Mouse (Mus musculus) MEL-GATA-1-ER (cell line): ENCODE data around the gene Ang4.
"Not testable (repeated sequence)": the region's sequence is repeated elsewhere in the genome, so short reads cannot be mapped to it uniquely, and the experiment has no call there.

Experiments
- DNase-seq: peaks from one replicate; pipeline ENCODE4 v3.0.0-alpha.2; 2012; ENCODE audit warnings: low read depth; ENCODE audit errors: extremely low read depth

The Ang4 gene

DNA sequence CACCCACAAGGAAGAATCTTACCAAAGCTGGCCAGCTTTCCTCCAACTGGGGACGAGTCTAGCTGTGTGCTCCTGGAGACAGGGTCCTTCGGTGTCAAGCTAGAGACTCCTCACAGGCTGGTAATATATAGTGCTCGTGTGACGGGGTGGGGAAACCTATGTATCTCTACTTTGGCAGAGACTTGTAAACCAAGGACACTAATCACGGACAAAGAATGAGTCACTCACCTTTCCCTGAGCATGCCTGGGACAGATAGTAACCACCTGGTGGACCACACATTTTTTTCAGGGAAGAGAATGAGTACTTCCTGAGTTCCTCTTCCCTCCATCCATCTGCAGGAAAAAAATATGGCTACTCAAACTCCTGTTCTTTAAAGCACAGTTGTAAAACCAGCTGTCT lies at the start of gene Ang4:
Gene Ang4 (minus strand): TSS at position 101 of the 400 bp plus-strand sequence.
- DNase-seq, result no peak

DNA sequence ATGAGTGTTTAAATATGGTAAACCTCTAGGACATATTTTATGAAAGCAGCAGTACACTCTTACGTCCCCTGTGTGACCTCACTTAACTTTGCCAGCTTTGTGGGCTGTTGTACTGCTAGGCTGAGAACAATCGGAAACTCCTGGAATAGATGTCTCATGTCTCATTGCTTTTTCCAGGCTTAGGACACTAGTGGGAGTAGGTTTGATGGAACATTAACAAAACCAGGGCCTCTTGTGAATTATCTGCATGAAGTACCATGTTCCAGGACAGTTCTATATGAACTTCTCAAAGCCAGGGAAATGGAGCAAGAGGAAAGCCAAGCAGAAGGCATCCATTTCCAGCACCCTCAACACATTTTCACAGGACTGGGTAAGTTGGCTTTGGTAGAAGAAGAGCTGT lies 26.4 kb upstream of the Ang4 start, which contains the start of gene AY358078:
Gene AY358078 (plus strand): TSS at position 301 of the 400 bp plus-strand sequence.
- no peak for DNase-seq

DNA sequence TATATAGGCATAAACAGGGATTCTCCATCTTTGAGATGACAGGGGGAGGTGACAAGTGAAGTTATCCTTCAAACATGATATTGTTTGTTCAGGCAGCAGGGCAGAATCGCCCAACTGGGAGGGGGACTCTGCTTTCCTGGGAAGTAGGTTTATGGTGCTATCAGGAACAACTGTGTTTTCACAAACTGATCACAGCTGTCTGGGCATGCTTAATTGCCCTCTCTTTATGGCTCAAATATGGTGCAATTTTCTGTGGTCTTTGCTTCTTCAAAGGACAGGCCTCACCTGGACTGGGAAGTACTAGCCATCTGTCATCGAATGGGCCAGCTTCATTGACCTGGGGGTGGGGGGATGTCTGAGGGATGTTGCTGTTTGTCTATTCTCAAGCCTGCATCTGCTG lies 20.7 kb upstream of the Ang4 start:
- DNase-seq, result no peak

DNA sequence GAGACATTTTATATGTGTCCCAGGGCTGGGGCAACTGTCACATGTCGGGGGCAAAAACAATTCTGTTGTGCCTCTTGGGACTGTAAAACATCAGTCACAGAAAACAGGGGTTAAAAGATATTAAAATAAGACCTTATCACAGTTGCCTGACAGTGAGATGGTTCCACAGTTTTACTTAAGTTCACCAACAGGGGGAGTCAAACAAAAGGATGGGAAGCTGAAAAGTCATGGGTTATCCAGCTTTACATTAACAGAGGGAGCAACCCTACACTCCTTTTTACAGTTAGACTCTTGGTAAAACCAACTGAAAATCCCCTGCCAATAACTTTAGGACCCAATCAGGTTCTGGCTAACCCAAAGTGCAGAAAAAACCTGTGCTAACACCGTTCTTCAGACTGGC lies 15.8 kb upstream of the Ang4 start:
- peak; percentile 9 for DNase-seq

DNA sequence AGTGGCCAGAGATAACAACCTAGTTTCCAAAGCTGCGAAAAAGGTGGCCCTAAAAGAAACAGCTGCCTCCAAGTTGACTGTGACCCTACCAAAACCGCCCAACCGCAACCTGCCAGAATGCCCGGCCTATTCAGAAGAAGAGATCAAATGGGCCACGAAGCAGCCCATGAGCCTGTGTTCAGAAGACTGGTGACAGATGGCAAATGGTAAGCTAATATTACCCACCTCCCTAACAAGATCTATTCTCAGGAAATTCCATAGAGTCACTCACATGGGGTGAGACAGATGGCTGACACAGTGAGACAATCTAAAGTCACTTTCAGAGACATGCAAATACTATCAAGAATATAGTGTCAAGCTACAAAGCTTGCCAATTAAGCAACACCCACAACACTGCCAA lies 13.7 kb upstream of the Ang4 start:
- DNase-seq, result no peak

DNA sequence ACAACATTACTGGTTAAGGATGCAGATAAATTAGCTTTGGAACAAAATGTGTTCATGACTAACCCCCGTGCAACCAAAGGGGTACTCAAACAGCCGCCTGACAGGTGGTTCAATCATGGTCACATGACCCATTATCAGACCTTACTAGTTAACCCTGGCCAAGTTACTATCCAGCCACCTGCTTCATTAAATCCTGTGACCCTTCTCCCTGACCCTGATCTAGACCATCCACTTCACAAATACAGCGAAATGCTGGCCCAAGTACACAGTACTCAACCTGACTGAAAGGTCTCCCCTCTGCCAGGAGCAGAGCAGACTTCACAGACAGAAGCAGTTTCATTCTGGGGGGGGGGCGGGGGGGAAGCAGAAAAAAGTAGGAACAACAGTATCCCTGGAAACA lies 12.9 kb upstream of the Ang4 start:
- DNase-seq, result no peak

DNA sequence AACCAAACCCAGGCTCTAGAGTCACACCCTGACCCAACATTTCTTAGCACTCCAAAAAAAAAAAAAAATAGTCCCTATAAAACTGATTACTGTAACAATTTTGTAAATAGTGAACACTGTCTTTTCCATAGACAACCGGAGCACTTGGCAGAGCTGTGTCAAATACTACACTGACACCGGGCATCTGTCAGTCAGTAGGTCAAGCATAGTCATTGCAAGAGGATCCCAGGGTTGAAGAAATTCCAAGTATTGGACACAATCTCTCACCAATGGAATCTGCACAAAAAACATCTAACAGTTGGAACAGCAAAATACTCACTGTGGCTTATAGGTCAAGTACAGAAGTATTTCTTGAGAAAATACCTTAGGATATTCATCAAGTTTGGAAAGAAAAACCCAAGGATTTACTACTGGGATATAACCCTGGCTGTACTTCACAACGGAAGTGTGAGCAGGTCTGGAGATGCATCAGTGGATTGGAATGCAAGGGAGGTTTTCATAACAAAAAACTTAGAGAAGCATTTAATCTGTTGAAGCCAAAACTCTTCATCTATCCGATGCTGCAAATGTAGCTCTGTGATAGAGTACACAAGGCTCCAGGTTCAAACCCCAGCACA lies 5.6 kb upstream of the Ang4 start:
- no peak for DNase-seq

DNA sequence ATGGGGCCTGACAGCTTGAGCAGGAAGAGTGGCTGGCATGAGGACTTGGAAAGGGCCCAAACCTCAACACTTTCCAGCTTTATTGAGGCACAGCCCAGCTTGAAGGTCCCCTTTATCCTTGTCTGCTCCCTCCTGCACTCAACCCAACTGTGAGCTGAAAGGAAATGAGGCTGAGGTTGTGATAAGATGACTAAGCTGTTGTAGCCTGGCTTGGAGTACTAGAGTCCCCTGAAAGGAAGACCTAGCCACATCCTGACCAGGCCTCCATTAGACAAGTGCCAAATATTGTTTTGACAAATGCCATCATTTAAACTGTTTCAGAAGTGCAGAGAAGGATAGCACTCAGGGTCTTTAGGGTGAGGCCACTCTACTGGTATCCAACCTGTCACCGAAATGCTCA lies 4.4 kb upstream of the Ang4 start:
- no peak for DNase-seq

DNA sequence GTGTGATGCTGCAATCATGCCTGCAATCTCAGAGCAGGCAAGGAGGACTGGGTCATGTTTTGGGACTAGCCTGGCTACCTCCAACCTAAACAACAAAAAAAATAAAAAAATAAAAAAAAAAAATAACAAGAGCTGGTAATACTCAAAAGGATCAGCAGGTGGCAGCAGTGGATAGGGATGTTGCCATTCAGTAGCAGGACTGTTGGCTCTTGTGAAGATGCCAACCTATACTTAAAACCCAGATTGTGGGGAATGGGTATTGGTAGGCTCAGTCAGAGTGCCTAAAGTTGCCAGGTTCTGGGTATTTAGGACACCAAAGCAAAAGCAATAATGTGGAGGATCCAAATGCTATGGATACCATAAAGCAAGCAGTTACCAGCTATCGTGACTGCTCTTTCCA lies 2.0 kb downstream of the Ang4 start:
- not testable (repeated sequence) for DNase-seq

DNA sequence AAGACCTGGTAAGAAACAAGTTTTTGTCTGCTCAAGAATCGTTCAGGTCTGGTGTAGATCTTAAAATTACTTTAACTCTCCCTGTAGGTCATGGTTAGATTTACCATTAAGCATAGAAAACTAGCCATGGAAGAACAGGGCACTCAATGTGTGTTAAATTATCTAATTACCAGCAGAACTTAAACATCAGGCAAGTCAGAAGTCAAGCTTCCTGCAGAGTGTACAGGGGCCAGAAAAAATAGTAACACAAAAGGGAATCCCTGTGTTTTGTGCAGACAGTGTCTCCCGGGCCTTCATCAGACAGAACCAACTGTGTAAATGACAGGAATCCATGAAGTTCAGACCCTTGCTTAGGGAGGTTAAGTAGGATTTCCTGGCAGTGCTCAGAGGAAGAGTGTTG lies 17.4 kb downstream of the Ang4 start:
- no peak for DNase-seq

DNA sequence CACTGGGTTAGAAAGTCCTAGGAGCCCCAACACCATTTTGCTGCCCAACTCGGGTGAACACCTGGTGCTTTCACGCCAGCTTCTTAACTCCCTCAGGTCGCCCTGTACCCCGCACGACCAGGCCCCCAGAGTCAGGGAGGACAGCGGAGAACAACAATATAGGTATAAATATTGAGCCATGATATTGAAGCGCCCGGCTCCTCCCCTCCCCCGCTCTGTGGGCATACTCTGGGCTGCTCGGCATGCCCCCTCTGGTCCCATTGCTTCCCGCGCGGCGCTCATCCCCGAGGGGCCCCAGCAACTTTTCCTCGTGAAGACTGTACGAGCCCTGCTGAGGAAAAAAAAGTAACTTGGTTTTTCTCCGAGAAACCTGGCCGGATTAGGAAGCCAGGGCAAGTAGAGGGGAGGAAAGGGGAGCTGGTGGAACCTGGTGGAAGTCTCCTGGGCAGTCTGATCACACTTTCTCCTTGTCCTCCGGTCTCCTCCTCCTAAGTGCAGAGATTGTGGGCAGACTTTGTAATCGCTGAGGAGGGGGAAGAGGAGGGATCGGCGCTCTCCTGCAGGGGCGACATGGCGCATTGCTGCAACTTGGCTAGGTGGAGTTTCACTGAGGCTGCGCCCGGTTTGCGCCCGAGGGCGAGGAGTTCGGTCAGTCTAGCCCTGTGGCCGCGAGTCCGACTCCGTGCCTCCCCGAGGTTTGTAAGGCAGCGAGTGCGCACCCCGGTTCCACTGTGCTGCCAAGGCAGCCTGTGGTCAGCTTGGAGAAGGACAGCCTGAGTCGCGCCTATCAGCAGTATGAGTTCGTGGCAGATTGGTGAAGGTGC lies 32.8 kb downstream of the Ang4 start:
- no peak for DNase-seq

DNA sequence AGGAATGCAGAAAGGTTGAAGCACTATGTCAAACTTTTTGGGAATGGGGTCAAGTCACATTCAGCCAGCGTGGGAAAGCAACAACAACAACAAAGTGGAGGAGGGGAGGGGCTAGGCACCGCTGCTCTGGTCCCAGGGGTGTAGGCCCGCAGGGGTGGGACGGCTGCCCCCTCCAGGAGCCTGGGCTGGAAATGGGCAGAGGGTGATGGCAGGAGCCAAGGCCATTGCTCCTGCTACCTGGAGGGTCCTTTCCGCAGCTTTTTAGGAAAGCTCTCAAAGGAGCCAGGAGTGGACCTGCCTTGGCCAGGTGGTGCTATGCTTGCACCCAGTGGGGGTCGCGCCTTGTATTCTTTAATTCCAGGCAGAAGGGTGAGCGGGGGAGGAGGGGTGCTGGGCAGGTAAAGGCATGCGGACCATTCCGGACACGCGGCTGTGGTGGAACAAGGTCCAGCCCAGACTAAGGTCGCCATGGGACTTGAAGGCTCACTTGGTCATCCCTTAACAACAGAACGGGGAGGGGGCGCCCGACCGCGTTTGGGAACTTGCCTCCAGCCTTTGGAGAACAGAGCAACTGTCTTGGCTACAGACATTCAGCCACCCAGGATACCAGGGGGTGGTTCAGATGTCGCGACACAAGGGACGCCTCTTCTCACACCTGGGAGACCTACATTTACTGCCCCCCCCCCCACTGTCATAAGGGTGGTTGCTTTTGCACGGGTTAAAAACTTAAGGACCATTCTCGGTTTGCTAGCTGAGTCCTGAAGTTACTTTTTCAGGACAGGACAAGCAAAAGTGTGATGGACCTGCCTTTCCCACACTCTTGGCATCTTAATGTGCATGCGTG lies 34.0 kb downstream of the Ang4 start:
- DNase-seq, result no peak

DNA sequence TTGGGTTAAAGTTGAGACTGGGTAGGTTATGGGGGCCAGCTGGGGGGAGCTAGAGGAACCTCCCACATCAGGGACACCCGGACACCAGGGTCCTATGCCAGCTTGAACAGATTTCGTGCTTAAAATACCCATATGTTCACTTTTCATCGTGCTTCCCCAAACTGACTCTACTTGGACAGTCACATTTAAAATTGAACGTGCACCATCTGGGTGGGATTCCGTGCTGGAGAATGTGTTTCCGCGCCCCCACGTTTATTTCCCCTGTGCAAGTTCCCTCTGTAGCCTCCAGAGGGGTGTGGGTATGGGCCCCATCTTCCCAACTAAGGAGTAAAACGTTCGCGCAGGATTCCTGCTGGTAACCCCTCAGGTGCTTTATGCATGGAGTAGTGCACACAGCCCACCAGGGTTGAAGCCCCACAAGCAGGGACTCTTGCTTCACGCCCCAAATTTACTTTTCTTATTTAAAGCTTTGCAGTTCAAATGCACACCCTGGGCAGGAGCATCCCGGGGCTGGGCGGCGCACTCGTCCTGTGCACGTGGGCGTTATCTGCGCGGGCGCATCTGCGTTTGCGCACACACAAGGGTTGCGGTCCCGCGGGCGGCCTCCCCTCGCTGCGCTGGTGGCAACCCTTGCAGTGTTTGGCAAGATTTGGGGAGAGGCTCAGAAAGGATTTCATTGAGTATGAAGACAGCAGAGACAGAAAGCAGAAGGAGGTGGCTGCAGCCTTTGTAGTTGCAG lies 34.8 kb downstream of the Ang4 start:
- no peak for DNase-seq

DNA sequence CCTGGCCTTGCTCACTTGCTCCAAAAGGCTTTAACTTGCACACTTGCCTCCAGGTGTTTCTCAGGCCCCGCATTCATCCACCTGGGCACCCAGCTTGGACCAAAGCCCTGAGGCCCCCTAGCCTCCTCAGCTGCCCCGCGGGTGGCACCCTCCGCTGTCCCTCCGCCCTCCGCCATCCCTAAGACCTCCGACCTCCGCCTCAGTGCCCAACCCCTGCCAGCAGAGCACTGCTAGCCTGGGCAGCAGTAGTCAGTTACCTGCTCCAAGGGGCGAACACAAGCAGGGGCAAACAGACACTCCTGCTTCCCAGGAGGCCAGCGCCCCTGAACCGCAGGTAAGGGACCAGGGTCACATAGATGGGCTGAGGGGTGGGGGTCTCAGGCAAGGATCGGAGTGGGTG lies 35.4 kb downstream of the Ang4 start:
- no peak for DNase-seq

DNA sequence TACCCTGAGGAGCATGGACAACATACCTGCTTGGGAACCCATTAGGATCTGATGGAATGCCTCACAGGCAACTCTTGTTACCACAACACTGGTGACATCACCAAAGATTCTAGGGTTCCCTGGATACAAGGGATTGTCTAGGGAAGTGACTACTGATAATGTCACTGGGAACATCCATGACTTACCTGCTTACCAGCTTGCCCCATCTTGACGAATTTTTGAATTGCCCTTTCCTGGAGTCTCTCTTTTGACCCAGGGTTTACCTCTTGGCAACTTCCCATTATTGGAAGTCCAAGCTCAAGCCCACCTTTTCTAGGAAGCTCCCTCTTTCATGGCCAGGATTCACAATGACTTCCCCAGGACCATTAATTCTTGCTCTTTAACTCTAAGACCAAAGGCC lies 56.3 kb downstream of the Ang4 start, which contains the start of gene Gm5800:
Gene Gm5800 (minus strand): TSS at position 101 of the 400 bp plus-strand sequence.
- no peak for DNase-seq
